Mouse (Mus musculus) G1E (cell line): ENCODE measurements around the gene Dmd. TPM values are rescaled to one million over a fixed set of nuclear protein-coding genes. Genes with fewer than 3 reads are reported as not detected.
"Not testable (repeated sequence)": the region's sequence is repeated elsewhere in the genome, so short reads cannot be mapped to it uniquely, and the experiment has no call there.

ENCODE experiments used
- ATAC-seq: 2 replicates; pipeline ENCODE4 v1.8.0; 2016; ENCODE audit warnings: mild to moderate bottlenecking; ENCODE audit not compliant: insufficient number of reproducible peaks, poor library complexity, low FRiP score, severe bottlenecking; ENCODE audit errors: extremely low read depth
- DNase-seq: peaks from one replicate; pipeline ENCODE4 v3.0.0; 2012; ENCODE audit warnings: low spot score
- H3K27me3 ChIP-seq: 2 replicates; pipeline ENCODE4 v1.6.1; 2012; ENCODE audit warnings: mild to moderate bottlenecking, low read length, inconsistent platforms; ENCODE audit not compliant: insufficient read depth
- H3K36me3 ChIP-seq: replicated peaks from 2 replicates; pipeline ENCODE3; 2012; ENCODE audit warnings: mild to moderate bottlenecking, inconsistent platforms
- H3K4me1 ChIP-seq: 2 replicates; pipeline ENCODE4 v1.6.1; 2012; ENCODE audit warnings: low read depth, low read length, inconsistent platforms, mixed read lengths; ENCODE audit not compliant: insufficient read depth
- H3K4me3 ChIP-seq: 2 replicates; pipeline ENCODE4 v1.5.1; 2012; ENCODE audit warnings: low read depth, mild to moderate bottlenecking, inconsistent platforms, low read length, moderate library complexity, mixed read lengths
- H3K9me3 ChIP-seq: replicated peaks from 2 replicates; pipeline ENCODE4 v1.6.1; 2012; ENCODE audit warnings: inconsistent platforms
- CTCF ChIP-seq: IDR thresholded peaks from 2 replicates; pipeline ENCODE4 v1.5.1; 2012; ENCODE audit warnings: low read depth, low read length, inconsistent platforms, mixed read lengths
- GATA1 ChIP-seq: IDR thresholded peaks from 2 replicates; pipeline ENCODE4 v1.6.1; 2012; ENCODE audit warnings: borderline replicate concordance, low read length, inconsistent platforms, mixed read lengths
- GATA2 ChIP-seq: IDR thresholded peaks from 2 replicates; pipeline ENCODE4 v1.6.1; 2012; ENCODE audit warnings: low read depth, low read length, inconsistent platforms, borderline replicate concordance
- POLR2AphosphoS5 ChIP-seq: IDR thresholded peaks from 2 replicates; pipeline ENCODE4 v1.6.1; 2012; ENCODE audit warnings: low read depth, low read length, inconsistent platforms; ENCODE audit not compliant: insufficient replicate concordance
- TAL1 ChIP-seq: conservative IDR thresholded peaks from 2 replicates; pipeline ENCODE4 v1.6.1; 2012; ENCODE audit warnings: low read depth, low read length, inconsistent platforms, mixed read lengths
- polyA plus RNA-seq: library from polyadenylated mRNA; stranded (reverse); fragments of >175 nt; gene quantifications from 2 replicates; pipeline ENCODE4 v1.2.3, GENCODE M21; 2012
- total RNA-seq, 2 experiments: library from RNA; stranded (forward) in 1 of 2; stranded (reverse) in 1 of 2; fragments of 200-1000 nt in 1 of 2; fragments of >200 nt in 1 of 2; fragmentation: Nextera tagmentation in 1 of 2; gene quantifications; 2 replicates each; pipeline ENCODE4 v1.2.3; 2014 to 2017

Gene Dmd
- total and polyA plus RNA-seq, 3 experiments = 0.38 TPM; not detected in 2

GRCm38 (mm10) chrX:83787406-83787805 is 838.7 kb downstream of the Dmd start:
- Histone ChIP-seq H3K36me3 (no peaks in the 10 kb centered on the region), H3K9me3 (no peaks in the 10 kb centered on the region), H3K27me3 (no peaks in the 10 kb centered on the region), H3K4me3 (no peak overlapping the region), H3K4me1 (no peaks in the 10 kb centered on the region)
- DNase-seq (no peak), ATAC-seq (no peak)
- TF ChIP-seq GATA2 = no peak
- TF ChIP-seq POLR2AphosphoS5 = no peak
- no peak for TF ChIP-seq TAL1
- TF ChIP-seq CTCF = no peak
- TF ChIP-seq GATA1 = no peak

- H3K27me3 ChIP-seq, H3K36me3 ChIP-seq, H3K4me3 ChIP-seq, DNase-seq, ATAC-seq, H3K4me1 ChIP-seq, H3K9me3 ChIP-seq: not testable (repeated sequence)
Measured at GRCm38 (mm10) chrX:83867469-83867868, 918.8 kb downstream of the Dmd start.

- H3K9me3 ChIP-seq, H3K27me3 ChIP-seq, H3K36me3 ChIP-seq, H3K4me1 ChIP-seq, ATAC-seq, DNase-seq, H3K4me3 ChIP-seq: not testable (repeated sequence)
Measured at GRCm38 (mm10) chrX:83875389-83875788, 926.7 kb downstream of the Dmd start.

- H3K4me3 ChIP-seq = no peak overlapping the region
- no peak for TF ChIP-seq CTCF
- TF ChIP-seq TAL1 = no peak
- no peak for TF ChIP-seq GATA1
Measured at GRCm38 (mm10) chrX:83975895-83976294, 1027.2 kb downstream of the Dmd start.

GRCm38 (mm10) chrX:84001294-84001693 is 1052.6 kb downstream of the Dmd start:
- no peak for DNase-seq
- Histone ChIP-seq H3K4me3 (no peak overlapping the region), H3K27me3 (no peaks in the 10 kb centered on the region), H3K9me3 (no peaks in the 10 kb centered on the region), H3K36me3 (no peaks in the 10 kb centered on the region), H3K4me1 (no peaks in the 10 kb centered on the region)
- no peak for TF ChIP-seq CTCF
- TF ChIP-seq TAL1 = no peak
- TF ChIP-seq GATA2 = no peak
- TF ChIP-seq GATA1 = no peak
- no peak for TF ChIP-seq POLR2AphosphoS5
- ATAC-seq = no peak

More at GRCm38 (mm10) chrX:83975895-83976294, 1027.2 kb downstream of the Dmd start:
- H3K36me3 ChIP-seq = no peaks in the 10 kb centered on the region
- DNase-seq (no peak), ATAC-seq (no peak)
- no peaks in the 10 kb centered on the region for H3K4me1 ChIP-seq
- no peaks in the 10 kb centered on the region for H3K9me3 ChIP-seq
- H3K27me3 ChIP-seq = no peaks in the 10 kb centered on the region

- not testable (repeated sequence) for ATAC-seq, H3K4me1 ChIP-seq, DNase-seq
Measured at GRCm38 (mm10) chrX:84062431-84062830, 1113.8 kb downstream of the Dmd start.

GRCm38 (mm10) chrX:84165872-84166271 is 1217.2 kb downstream of the Dmd start:
- no peak for ATAC-seq

More at GRCm38 (mm10) chrX:84062431-84062830, 1113.8 kb downstream of the Dmd start:
- not testable (repeated sequence) for H3K9me3 ChIP-seq, H3K4me3 ChIP-seq, H3K27me3 ChIP-seq, H3K36me3 ChIP-seq

More at GRCm38 (mm10) chrX:84165872-84166271, 1217.2 kb downstream of the Dmd start:
- Histone ChIP-seq H3K36me3 (no peaks in the 10 kb centered on the region), H3K4me3 (no peak overlapping the region), H3K9me3 (no peaks in the 10 kb centered on the region), H3K4me1 (no peaks in the 10 kb centered on the region), H3K27me3 (no peaks in the 10 kb centered on the region)
- TF ChIP-seq CTCF = no peak
- TF ChIP-seq POLR2AphosphoS5 = no peak
- no peak for TF ChIP-seq GATA1
- TF ChIP-seq GATA2 = no peak
- no peak for TF ChIP-seq TAL1
- no peak for DNase-seq
